Mouse (Mus musculus) frontal cortex, postnatal 36 days (tissue): ENCODE results near the gene Cd82.

ENCODE experiments used
- DNase-seq, 2 experiments: peaks; one replicate each; pipeline ENCODE4 v3.0.0; 2022; ENCODE audit warnings: low spot score in 2 of 2

The Cd82 gene

DNA sequence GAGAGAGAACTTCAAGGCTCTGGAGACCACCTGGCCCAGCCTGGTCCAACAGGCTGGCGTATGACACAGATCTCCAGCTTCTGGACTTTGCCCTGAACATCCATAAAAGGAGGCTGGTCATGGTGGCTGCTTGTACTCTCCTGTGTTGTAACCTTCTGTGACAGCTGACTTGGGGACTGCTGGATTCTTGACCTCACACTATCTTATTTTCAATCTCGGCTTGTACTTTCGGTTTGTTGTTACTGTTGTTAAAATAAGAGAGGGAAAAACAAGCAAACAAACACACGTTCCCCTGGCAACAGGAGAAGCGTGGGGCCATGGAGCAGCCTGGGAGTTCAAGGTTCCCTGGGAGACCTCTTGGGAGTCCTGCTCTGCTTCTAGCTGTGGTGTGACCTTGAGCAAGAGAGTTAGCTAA is 17.7 kb downstream of the Cd82 start:
- DNase-seq: no peak

DNA sequence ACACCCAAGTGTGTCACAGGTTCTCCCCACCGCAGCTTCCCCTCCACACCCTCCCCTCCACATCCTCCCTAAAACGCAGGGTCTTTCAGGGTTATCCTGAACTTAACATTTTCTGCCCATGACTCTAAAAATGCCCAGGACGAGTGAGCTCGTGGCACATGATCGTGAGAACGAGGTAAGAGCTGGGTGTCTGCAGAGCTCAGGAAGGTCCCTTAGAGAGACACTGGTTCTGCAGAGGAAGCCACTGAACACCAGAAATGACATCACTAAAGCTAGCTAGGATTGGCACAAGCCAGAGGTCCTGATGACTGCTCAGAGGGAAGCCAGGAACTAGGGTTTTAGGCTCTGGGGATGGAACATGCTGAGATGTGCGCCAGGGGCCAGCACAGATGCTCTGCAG is 18.7 kb downstream of the Cd82 start:
- DNase-seq: no peak

DNA sequence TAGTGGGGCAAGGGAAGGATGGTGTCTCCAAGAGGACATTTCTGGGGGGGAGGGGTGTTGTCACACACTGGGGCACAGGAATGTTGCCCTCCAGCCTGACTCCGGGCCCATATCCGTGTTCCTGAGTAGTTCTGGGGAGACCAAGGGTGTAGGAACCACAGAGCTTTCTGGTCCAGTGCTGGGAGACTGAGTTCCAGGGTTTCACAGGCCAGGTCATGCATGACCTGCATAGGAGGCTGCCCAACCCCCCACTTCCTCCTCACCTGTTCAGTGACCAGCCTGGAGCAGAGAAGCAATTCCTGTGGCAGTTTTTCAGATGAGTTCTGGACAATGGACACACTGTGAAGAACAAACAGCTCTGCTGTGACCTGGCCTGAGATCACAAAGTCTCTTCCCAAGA is 19.8 kb downstream of the Cd82 start:
- no peak for DNase-seq

DNA sequence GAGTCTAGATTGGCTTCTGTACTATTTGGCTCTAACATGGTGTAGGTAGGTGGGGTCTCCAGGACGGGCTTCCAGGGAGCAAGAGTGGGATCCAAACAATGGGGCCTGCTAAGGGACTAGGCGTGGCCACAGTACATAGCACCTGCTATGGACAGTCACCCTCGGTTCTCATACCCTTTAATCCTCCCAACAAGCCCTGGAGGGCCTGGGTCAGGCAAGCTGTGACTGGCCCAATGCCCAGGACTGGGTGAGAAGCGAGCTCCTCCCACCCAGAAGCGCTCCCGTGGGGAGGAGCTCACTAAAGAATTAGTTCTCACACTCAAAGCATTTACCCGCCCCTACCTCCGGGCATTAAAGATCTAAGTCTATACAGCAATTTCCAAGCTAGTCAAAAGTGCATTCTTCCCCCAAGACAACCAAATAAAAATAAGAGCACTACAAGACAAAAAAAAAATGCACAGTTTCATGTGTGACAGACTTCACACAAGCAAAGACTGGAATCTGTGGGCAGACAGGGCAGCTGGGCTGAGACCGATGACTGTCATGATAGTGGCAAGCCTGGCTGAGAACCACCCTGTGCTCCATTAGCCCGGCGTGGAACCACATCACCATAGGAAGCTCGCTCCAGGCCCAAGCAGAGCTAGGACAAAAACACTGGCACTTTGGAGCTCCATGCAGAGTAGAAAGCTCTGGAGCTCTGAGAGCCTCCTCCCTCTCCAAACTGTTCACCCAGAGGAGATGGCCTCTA is 23.0 kb downstream of the Cd82 start:
- no peak for DNase-seq

DNA sequence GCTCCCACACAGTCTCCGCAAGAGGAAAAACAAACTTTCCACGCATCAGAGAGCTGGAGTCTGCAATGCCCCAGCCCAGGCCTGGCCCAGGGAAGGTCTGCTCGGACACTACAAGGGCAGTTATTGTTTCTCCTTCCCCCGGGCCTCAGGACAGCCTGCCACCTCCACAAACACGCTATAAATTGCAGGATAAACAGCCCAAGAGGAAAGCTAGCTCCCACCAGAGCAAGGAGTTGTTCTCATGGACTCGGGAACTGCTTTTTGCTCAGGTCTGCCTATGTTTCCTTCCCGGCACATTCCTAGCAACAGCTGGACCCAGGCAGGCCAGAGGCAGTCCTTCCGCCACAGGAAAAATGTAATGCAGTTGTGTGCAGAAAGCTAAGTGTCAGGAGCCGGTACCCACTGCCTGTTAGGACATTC is 23.6 kb downstream of the Cd82 start:
- no peak for DNase-seq

DNA sequence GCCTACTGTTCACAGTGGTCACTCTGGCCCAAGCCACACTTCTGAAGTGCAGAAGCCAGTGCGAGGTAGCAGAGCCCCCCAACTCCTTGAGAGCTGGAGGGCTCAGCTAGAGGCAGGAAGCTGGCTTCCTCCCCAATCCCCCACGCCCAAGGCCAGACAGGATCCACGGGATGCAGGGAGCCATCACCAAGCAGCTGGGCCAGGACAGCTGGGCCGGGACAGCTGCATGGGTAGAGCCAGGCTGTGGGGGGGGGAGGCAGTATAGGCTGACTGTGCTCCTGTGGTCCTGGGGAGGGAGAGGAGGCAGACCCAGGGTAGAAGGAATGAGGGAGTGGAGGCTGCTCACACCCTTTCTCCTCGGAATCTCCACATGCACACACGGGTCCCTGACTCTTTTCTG is 24.6 kb downstream of the Cd82 start:
- no peak for DNase-seq

DNA sequence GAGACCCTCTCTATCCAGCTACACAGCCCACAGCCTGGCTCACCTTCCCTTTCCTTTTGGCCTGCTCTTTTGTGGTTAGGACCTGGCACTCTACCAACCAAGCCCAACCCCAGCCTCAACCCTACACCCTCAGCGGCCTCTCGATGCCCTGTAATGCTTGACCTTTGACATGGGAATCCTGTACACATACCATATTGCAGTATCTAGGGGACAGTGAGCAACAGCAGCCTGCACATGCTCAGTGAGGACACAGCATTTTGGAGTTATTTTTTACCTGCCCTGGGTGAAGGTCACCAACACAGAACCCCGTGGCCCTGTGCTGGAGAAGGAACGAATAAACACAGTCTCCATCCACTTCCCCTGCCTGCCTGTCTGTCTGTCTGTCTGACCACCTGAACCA is 27.4 kb downstream of the Cd82 start:
- DNase-seq: no peak

DNA sequence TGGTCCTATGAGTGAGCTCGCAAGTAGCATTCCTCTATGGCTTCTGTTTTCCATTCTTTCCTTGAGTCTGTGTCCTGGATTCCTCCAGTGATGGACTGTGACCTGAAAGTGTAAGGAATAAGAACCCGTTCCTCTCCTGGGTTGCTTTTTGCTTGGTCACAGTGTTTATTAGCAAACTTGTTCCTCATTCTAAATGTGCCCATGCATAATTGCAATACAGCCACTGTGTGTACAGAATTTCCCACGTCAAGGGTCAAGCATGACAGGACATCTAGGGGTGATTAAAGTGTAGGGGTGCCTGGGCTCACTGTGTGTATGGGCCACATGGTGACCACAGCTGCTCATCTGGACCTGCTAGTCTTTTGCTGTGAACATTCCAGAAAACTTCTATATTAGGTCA is 28.0 kb downstream of the Cd82 start:
- no peak for DNase-seq

DNA sequence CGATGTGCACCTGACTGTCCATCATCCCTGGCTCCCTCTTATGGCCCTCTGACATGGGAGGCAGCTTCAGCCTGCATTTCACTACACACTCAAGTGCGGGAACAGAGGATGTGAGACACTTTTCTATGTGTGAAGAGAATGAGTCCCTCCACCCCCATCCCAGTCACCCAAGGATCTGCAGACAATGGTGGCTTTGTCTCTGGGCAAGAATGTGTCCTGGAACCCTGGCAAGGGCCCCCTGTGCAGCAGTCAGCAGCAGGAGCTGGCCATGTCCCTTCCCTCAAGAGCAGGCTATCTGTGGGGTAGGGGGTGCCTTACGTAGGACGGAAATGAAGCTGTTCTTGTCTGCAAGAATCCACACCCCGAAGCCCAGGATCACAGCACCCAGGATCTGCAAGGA is 29.4 kb downstream of the Cd82 start:
- no peak for DNase-seq

DNA sequence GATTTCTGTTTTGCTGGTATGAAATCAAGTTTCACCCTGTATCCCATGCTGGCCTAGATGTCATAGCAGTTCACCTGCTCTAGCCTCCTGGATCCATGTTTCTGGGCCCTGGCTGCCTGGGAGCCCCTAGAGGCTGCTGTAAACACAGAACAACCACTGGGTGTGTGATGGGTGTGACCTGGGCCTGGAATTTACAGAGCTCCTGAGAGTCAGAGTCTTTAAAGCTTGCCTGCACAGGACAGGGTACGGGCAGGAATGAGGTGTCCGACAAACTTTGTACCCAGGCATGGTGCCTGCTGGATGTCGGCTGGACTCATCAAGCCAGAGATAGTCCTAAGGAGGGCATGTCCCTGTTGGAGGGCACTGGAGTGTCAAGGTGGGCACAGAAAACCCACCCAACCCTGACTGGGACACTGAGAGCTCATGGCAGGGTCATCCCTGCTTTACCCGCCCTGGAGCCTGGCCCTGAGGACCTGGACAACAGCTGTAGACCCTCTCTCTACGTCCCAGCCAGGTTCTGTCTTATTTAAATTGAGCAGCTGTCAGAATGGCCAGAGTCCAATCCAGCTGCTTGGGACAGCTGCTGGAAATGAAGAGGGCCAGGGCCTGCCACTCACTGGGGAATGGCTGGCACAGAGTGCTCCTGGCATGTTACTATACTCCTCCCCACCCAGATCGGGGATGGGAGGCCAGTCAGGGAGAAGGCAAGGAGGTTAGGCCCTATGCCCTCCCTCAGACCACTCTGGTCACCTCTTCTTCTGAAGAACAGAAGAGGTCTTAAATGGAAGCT is 30.1 kb downstream of the Cd82 start:
- DNase-seq: no peak

DNA sequence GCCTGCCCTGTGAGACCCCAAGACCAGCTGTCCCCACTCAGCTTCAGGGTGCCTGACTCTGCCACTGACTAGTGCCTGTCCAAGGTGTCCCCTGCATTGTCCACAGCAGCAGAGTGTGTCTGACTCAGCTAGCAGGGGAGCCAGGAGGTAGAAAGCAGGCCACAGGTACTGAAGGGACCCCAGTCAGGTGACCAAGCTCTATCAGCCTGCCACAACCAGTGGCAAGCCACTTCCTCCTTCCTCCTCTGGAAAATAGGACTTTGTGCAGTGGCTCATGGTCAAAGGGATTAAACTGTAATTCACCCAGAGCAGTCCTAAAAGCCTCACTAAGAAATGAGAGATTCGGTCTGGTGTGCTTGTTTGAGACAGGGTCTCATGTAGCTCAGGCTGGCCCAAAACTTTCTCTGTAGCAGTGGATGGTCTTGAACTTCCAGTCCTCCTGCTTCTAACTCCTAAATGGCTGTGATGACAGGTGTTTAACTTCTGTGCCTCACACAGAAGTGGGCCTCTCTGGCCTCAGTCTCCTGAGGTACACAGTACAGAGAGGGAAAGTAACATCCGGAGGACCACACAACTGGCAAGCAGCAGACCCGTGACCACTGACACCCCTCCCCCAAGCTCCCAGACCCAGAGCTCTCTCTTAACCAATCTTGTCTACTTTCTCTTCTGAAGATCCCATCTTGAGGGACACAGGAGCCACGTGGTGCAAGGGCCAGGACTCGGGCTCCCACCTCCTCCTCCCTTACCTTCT is 31.2 kb downstream of the Cd82 start:
- DNase-seq: no peak

DNA sequence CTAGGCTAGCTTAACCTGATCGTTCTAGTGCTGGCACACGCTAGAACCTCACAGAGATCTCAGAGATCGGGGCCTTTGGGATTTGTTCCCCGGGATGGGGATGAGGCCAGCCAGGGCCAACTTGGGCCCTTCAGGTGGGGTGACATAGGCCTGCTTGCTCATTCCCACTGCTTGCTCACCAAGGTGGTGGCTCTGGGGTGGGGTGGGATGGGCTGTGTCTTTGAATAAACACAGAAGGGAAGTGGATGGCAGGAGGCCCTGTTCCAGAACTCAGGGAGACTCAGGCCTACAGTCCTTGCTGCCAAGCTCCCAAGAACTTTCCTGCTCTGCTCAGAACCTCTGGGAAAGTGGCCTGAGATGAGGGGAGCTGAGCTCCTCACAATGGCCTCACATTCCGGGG is 31.9 kb downstream of the Cd82 start:
- DNase-seq: no peak

DNA sequence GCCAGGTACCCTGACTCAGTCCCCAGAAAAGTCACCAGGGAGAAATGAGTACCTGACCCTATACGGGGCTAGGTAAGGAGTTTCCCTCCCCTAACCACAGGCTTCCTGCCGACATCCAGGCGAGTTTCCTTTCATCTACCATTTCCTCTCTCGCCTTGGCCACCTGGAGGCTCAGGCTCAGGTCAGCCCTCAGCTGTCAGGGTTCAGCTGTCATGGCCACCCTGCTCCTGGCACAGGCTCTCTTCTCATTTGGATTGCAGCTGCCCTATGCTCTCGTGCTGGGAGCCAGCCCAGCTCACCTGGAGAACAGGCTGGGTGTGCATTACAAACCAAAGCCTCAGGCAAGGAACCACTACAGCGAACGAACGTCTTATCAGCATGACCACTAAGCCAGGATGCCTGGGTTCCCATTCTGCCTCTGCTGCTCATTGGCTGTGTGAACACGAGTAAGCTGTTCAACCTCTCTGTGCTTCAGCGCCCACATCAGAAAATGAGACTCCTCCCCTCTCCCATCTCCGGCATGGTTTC is 34.9 kb downstream of the Cd82 start:
- no peak for DNase-seq

DNA sequence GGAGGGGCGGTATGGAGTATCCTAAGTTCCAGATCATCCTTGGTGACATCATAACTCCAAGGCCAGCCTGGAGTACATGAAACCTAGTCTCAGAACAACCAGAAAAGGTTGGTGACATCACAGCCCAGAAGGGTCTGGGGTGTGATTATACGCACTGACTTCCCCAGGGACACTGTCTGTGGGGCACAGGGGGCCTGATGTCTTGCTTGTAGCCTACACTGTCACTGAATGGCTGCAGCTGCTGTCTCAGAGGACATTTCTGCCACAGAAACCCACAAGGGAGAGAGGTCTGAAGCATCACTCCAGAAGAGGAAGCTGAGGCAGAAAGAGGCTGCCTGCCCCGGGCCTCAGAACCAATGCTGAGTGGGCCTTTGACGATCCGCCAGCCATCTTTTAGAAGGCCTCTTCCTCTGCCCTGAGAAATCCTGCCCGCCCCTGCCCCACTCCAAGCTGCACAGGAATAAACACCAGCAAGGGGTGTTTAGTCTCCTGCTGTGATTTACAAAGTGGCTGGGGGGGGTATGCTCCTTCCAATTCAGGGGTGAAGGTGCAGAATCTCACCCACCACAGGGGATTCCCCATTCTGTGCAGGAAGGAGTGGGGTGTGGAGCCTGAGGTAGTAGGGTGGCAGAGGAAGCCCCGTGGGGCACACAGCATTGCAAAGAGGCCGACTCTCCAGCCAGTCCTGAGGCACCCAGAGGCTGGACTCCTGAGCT is 35.8 kb downstream of the Cd82 start:
- DNase-seq: no peak

DNA sequence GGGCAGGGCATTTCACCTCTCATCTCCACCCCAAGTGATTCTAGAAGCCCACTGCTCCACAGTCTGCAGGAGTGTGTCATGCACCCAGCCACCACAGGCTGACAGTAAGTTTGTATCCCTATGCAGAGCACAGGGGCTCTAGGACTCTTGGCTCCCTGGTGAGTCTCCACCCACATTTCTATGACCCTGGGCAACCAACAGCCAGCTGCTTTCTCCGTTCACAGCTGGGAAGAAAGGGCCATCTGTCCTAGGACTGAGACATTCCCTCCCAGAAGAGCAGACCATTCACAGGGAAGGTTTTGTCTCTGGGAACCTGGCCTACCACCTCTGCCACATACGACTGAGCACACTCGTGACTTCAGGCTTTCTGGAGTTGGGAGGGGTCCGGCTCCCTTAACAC is 37.1 kb downstream of the Cd82 start:
- no peak for DNase-seq

DNA sequence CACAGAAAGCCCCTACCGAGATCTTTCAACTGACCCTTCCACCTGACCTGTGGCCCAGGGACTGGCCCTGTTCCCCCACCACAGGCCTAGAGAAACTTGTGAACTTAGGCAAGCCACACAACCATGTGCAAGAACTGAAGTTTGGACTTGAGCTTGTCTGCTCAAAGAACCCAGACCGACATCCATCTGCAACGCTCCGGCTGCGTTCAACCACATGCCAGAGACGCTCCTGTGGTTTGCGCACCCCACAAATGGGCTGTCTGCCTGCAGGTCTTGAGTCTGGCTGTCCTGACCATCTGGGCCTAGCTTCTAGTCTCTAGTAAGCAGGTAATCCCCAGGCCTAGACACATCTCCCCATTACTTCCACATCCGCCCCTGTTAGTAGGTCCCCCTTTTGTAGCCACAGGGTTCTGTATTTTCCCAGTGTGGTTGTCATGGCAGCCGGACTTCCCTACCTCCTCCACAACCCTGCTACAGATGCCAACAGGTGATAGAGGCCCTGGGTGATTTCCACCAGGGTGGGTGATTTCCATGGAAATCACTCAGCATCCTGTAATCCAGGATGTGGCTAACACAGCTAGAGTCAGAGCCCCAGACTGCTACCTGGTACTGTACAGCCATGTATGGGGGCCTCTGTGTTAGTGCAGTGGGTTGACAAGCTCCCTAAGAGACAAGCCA is 38.5 kb downstream of the Cd82 start:
- DNase-seq: no peak

DNA sequence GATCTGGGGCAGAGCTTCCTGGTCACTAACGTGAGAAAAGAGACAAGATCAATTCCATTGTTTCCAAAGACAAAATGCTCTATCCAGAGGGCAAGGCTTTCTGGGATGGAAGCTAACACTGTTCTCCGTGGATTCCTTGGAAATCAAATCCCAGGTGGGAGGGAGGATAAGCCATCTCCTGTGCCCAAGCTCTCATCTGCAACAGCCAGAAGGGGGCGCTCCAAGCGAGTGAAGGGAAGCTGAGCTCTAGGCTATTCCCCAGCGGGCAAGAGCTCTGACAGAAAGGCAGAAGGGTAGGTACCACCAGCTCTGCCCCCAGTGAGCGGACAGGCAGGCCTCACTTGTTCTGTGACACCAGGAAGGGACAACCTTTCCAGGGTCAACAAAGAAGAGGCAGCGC is 41.6 kb downstream of the Cd82 start:
- DNase-seq: peak; percentile 75 to 81

DNA sequence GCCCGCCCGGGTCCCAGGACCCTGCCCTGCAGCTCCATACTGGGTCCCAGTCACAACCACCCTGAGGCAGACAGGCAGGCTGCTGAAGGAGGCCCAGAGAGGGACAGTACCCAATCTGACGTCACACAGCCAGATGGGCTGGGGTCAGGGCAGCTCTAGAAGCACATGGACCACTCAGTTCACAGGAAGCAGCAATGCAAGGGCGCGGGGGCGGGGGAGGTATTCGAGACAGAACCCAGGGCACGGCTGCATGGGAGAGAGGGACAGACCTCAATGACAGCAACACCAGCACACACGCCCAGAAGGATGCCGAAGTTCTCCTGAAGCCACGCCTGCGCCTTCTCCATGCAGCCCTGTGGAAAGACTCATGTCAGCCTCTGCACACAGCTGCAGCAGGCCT is 43.0 kb downstream of the Cd82 start:
- DNase-seq: no peak

DNA sequence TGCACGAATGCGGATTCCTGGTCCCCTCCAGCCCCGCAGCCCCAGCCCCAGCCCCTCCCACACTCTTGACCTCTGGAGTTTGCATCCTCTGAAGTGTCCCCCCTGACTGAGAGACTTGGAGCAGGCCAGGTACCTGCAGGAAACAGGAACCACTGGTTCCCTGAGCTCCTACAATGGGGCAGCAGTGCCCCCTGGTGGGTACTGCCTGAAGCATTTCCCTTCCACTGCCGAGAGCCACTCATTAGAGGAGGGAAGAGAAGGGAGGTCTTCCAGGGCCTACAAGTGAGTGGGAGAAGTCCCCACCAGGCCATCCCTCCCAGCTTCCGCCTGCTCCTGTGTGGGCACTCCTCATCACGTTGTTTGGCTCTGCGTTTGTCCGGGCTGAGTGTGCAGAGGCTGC is 44.5 kb downstream of the Cd82 start:
- peak; percentile 79 to 83 for DNase-seq

DNA sequence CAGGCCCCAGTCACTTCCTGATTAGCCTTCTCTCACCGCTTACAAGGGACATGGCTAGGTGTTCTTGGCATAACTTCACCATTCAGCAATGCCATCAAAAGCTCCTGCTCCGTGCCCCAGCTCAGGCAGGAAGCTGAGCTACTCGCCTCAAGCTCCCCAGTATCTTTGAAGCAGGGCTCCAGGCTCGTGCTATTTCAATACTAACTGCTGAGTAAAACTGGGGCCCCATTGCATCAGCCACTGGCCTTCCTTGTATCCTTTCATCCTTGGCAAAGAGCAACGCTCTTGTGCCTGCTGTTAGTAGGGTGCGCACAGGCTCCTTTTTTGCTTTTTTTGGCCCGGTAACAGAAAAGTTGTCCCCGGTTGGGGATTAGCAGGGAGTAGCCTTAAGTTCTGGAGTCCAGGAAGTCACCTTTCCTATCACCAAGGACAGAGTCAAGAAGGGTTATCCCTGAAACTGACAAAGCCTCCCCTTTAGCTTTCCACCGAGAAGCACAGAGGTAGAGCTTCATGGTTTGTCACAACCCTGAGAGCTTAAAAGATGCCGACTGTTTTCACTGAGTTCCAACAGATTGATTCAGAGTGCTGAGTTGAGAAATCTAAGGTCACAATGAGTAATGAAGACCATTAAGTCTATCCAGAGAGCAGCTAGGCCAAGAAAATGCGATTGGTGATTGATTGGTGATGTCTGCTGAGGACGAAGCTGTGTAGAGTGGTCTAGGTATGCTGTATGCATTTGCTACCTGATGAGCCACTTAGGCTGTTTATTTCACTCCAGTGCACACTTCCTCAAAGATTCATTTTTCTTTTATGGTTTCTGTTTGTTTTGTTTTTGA is 45.8 kb downstream of the Cd82 start:
- DNase-seq: no peak
